Mouse (Mus musculus) heart, adult 2 months (tissue): ENCODE measurements around the gene Plcb3.

Experiments
- CTCF ChIP-seq: fragments of 200-600 bp; IDR thresholded peaks from 2 replicates; pipeline ENCODE4 v1.8.1; 2022; ENCODE audit warnings: antibody characterized with exemption, mild to moderate bottlenecking, moderate library complexity
- EP300 ChIP-seq: fragments of 200-500 bp; IDR thresholded peaks from 2 replicates; pipeline ENCODE4 v1.6.1; 2011; ENCODE audit warnings: low read depth, low read length, control low read depth; ENCODE audit not compliant: insufficient read depth
- POLR2A ChIP-seq: fragments of 200-500 bp; IDR thresholded peaks from 2 replicates; pipeline ENCODE4 v1.6.1; 2011; ENCODE audit warnings: mild to moderate bottlenecking, low read depth, low read length, control low read depth; ENCODE audit not compliant: insufficient read depth

DNA sequence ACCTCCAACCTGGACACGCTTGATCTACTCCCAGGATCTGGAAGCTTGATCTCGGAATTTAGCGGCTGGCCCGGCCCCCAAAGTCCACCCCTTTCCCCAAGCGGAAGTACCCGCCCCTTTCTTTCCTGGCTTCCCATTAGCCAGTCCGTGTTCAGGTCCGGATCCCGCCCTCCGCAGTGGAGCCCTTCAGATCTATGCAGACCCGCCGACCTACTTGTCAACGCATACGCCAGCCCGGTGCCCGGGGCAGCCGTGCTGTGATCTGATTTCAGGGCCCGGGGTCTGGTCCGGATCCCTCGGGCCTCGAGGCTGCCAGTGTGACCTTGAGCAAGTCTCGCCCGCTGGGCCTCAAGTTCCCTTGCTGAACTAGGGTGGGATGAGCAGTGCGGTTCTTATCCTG lies 19.7 kb upstream of the Plcb3 start, which contains the start of the genes Nudt22 and Trpt1:
- TF ChIP-seq CTCF (no peak), POLR2A (peak; percentile 89), EP300 (0 out of 2 replicates have a peak, but pooled peaks have one; percentile 15)
